Mouse (Mus musculus) bone marrow macrophage, adult 2 months (primary cell): ENCODE data around the gene Dcdc2a.

ENCODE experiments used
- CTCF ChIP-seq: IDR thresholded peaks from 2 replicates; pipeline ENCODE4 v1.5.1; 2012; ENCODE audit warnings: low read depth, mild to moderate bottlenecking, low read length, moderate library complexity
- POLR2A ChIP-seq: IDR thresholded peaks from 2 replicates; pipeline ENCODE4 v1.6.1; 2012; ENCODE audit warnings: mild to moderate bottlenecking, low read depth, low read length, borderline replicate concordance

DNA sequence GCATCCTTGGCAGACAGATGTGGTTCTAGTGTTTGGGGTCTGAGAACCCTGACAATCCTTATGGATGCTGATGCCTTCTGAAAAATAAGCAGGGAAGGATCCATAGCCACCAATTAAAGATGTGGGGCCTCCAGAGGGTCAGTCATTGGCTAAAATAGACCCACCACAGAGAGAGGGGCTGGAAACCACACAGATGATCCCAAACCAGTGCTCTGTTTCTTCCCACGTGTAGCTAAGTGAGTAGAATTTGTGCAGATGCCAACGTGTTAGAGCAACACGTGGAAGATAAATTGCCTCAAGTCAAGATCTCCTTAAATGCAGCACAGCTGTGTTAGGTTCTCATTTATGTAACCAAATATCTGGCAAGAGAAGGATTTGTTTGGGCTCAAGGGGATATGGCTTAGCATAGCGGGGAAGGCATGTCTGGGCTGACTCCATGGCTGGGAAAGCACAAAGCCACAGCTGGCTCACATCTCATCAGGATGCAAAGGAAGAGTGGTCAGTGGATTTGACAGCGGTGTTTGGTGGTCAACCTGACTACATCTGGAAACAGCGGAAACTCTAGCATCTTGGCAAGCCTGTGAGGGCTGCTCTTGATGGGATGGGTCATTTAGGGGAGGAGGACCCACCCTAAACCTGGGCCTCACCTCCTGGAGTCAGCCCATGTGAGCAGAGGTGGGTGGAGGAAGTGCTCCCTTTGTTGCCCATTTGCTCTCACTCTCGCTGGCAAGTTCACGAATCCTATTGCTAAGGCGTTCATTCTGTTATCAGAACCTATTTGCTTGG, 198.9 kb downstream of the Dcdc2a start:
- TF ChIP-seq CTCF (no peak), POLR2A (no peak)
